Mouse (Mus musculus): ENCODE measurements at regions not wholly inside any gene's neighbourhood (a gene's known extent, or its start where the extent isn't known, plus 50 kb on each side); places are given as distances from the start of the nearest gene placed in this dataset.

DNA sequence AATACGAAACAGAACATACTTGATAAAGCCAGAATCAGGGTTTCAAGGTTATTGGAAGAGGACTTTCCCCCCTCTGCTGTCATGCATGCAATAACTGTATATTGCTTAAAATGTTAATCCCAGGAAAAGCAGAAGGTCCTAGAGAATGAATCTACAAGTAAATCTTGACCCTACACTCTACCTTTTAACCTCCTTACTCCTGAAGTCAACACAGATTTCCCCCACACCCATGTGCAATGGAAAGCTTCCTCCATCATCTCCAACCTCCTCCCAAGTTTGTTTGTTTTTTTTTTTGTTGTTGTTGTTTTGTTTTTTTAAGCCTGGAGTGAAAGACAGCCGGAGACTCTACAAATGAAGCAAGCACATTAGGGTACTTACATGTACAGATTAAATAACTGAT is 55.9 kb upstream of the Ifne start:
- Histone ChIP-seq H3K4me1 (ENCODE audit: control insufficient read depth, insufficient read depth, low read length) (no peaks in the 10 kb centered on the region), H3K27me3 (replicated peaks; ENCODE audit: control insufficient read depth, insufficient read depth, low read length) (no peaks in the 10 kb centered on the region; the same call in none of the 2 replicates), H3K4me3 (ENCODE audit: insufficient read depth, low read depth, low read length) (no peak overlapping the region), H3K36me3 (ENCODE audit: control insufficient read depth, insufficient read depth, low read length) (no peaks in the 10 kb centered on the region), H3K27ac (ENCODE audit: insufficient read depth, low read depth, low read length) (no peak overlapping the region)
- no peak for DNase-seq
- TF ChIP-seq CTCF (conservative IDR thresholded peaks at IDR 0.05; ENCODE audit: insufficient read depth, insufficient read length, low read depth, low read length) (no peak), POLR2A (IDR thresholded peaks at IDR 0.05; ENCODE audit: low read depth, low read length) (no peak)
- 85% methylated on average over 2 of the region's 2 CpGs for WGBS

DNA sequence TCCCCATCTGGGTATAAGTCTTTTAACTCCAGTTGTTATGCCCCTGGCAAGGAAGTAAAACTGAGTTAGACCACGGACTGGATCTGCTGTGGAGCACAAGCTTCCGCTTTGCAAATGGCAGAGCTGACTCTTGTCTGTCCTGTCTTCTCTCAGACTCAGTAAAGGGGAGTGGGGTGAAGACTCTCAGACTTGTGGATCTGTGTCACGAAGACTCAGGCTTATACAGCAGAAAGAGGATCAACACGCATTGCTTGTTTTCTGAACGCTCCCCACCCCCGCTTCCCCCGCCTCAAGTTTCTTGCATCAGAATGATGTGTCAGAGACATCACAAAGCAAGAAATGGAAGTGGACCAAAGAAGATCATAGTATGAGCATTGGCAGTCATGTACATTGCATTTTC is 55.3 kb upstream of the Ifne start:
- Histone ChIP-seq H3K27ac (ENCODE audit: insufficient read depth, low read depth, low read length) (no peak overlapping the region), H3K4me1 (ENCODE audit: control insufficient read depth, insufficient read depth, low read length) (no peaks in the 10 kb centered on the region), H3K27me3 (replicated peaks; ENCODE audit: control insufficient read depth, insufficient read depth, low read length) (no peaks in the 10 kb centered on the region; the same call in none of the 2 replicates), H3K4me3 (ENCODE audit: insufficient read depth, low read depth, low read length) (no peak overlapping the region), H3K36me3 (ENCODE audit: control insufficient read depth, insufficient read depth, low read length) (no peaks in the 10 kb centered on the region)
- WGBS = 71% methylated on average over 7 of the region's 7 CpGs
- TF ChIP-seq POLR2A (IDR thresholded peaks at IDR 0.05; ENCODE audit: low read depth, low read length) (no peak), CTCF (conservative IDR thresholded peaks at IDR 0.05; ENCODE audit: insufficient read depth, insufficient read length, low read depth, low read length) (no peak)
- DNase-seq = no peak

DNA sequence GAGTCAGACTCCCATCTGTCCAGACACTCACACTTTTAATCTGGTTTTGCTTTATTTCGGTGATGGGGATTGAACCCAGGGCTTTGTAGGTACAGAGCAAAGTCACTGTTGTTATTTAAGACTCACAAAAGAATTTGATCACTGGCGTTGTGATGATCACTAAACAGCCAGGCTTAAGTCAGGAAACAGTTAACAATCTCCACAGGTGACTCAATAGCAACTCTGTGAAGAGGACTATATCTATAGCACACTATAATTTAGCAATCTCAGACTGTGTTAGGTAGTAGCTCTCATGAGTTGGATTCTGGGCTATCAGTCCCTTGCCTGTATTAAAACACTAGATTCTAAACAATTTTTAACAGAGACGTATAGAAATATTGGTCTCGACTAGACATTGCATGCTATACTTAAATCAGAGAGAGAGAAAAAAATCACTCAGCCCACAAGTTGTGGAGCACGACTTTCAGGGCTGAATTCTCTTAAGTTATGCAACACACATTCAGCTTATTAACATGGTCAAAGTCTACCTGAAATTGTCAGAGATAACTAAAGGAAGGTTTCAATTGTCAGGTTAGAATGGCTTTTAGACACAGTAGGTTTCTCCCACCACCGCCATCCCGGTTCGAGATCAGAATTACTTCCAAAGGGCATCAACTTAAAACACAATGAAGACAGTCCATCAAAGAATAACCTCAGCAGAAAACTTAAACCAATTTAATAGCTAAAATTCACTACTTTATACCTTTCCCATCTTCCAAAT is 54.4 kb upstream of the Ifne start:
- H3K27ac ChIP-seq (ENCODE audit: insufficient read depth, low read depth, low read length) = no peak overlapping the region
- no peaks in the 10 kb centered on the region for H3K36me3 ChIP-seq (ENCODE audit: control insufficient read depth, insufficient read depth, low read length)
- TF ChIP-seq CTCF (conservative IDR thresholded peaks at IDR 0.05; ENCODE audit: insufficient read depth, insufficient read length, low read depth, low read length) = no peak
- no peak for TF ChIP-seq POLR2A (IDR thresholded peaks at IDR 0.05; ENCODE audit: low read depth, low read length)
- no peak for DNase-seq
- H3K4me1 ChIP-seq (ENCODE audit: control insufficient read depth, insufficient read depth, low read length) = no peaks in the 10 kb centered on the region
- no peak overlapping the region for H3K4me3 ChIP-seq (ENCODE audit: insufficient read depth, low read depth, low read length)
- H3K27me3 ChIP-seq (replicated peaks; ENCODE audit: control insufficient read depth, insufficient read depth, low read length) = no peaks in the 10 kb centered on the region; the same call in none of the 2 replicates
- 71% methylated on average over 8 of the region's 8 CpGs for WGBS

DNA sequence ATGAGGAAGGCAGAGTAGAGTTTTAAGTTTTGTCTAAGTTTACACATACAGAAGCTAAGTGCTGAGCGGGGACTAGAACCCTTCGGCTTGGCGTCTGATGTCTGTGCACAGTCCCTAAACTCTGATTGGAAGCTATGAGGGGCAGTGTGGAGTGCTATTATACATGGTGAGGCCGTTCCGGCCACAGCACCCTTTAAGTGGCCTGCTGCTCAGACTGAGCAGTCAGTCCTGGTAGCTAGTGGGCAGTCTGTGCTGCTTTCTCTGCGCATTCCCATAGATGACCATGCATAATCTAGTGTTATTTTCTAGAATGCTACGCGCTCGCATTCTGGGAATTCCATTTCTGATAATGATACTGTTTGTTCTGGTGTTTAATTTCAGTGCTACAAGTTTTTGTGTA is 51.2 kb upstream of the Ifne start:
- Histone ChIP-seq H3K27ac (ENCODE audit: insufficient read depth, low read depth, low read length) (no peak overlapping the region), H3K4me1 (ENCODE audit: control insufficient read depth, insufficient read depth, low read length) (no peaks in the 10 kb centered on the region), H3K36me3 (ENCODE audit: control insufficient read depth, insufficient read depth, low read length) (no peaks in the 10 kb centered on the region), H3K4me3 (ENCODE audit: insufficient read depth, low read depth, low read length) (no peak overlapping the region), H3K27me3 (replicated peaks; ENCODE audit: control insufficient read depth, insufficient read depth, low read length) (no peaks in the 10 kb centered on the region; the same call in none of the 2 replicates)
- no peak for TF ChIP-seq POLR2A (IDR thresholded peaks at IDR 0.05; ENCODE audit: low read depth, low read length)
- DNase-seq = no peak
- 90% methylated on average over 9 of the region's 9 CpGs for WGBS

Data from kidney, adult 2 months (tissue).